Mouse (Mus musculus) MN1 (cell line): ENCODE measurements at regions not wholly inside any gene's neighbourhood (a gene's known extent, or its start where the extent isn't known, plus 50 kb on each side); places are given as distances from the start of the nearest gene placed in this dataset.

Experiments used
- DNase-seq: peaks from one replicate; pipeline ENCODE4 v3.0.0-alpha.2; 2016; ENCODE audit warnings: low spot score

DNA sequence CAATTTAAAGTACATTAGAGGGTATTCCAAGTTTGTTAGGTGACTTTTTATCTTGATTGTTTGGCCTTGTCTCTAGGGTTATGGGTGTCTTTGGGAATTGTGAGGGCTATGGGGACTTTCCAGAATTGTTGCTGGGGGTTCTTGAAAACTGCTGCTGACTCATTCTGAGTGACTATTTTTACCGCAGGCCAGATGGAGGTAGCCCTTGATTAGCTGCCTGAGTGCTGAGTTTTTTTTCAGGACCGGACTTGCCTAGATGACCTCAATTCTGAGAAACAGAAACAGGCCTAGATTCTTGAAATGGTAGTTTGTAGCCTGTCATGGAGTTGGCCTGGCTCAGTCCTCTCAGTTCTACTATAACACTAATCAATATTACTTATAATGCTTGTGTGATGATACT lies 223.9 kb upstream of the Adgrb3 start:
- peak; percentile 65 for DNase-seq

DNA sequence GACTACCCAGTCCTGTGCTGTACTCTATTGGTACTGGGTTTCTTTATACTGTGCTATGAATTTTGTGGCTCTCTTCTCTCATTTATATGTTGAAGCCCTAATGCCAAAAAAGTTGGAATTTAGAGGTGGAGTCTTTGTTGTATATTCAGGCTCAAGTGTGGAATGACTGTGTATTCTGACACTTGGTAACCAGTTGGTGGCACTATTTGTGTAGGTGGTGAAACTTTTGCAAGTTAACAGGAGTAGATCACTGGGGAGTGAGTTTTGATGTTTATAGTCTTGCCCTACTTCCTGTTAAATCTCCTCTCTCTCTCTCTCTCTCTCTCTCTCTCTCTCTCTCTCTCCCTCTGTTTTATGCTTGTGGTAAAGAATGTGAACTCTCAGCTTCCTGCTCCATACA lies 218.3 kb upstream of the Adgrb3 start:
- no peak for DNase-seq
